Mouse (Mus musculus) cerebellum, adult 2 months (tissue): ENCODE measurements around the gene Klhl33. TPM values are rescaled to one million over a fixed set of nuclear protein-coding genes. Genes with fewer than 3 reads are reported as not detected.

Experiments used
- DNase-seq, 2 experiments: peaks; one replicate each; pipeline ENCODE4 v3.0.0; 2021
- H3K27ac ChIP-seq: fragments of 200-500 bp; 2 replicates; pipeline ENCODE4 v1.5.1; 2012; ENCODE audit warnings: low read length, control low read depth, inconsistent platforms; ENCODE audit not compliant: insufficient read depth
- H3K27me3 ChIP-seq: fragments of 200-500 bp; 2 replicates; pipeline ENCODE4 v1.6.1; 2012; ENCODE audit warnings: inconsistent platforms, mild to moderate bottlenecking, low read length, moderate library complexity; ENCODE audit not compliant: control insufficient read depth, insufficient read depth
- H3K4me1 ChIP-seq: fragments of 200-500 bp; 2 replicates; pipeline ENCODE4 v1.6.1; 2011; ENCODE audit warnings: low read length; ENCODE audit not compliant: control insufficient read depth, insufficient read depth
- H3K4me3 ChIP-seq: fragments of 200-500 bp; replicated peaks from 2 replicates; pipeline ENCODE3; 2011; ENCODE audit warnings: mild to moderate bottlenecking, low read depth, low read length, control low read depth; ENCODE audit not compliant: insufficient read depth
- CTCF ChIP-seq: fragments of 200-500 bp; IDR thresholded peaks from 2 replicates; pipeline ENCODE4 v1.5.1; 2011; ENCODE audit warnings: low read depth, mild to moderate bottlenecking, control low read depth, low read length, moderate library complexity, borderline replicate concordance; ENCODE audit not compliant: insufficient read depth
- POLR2A ChIP-seq: fragments of 200-500 bp; IDR thresholded peaks from 2 replicates; pipeline ENCODE4 v1.6.1; 2011; ENCODE audit warnings: low read length, control low read depth, borderline replicate concordance; ENCODE audit not compliant: insufficient read depth
- WGBS: fragments of 180-500 bp; shearing (Covaris S2); methylation state at CpG from one replicate; pipeline ENCODE4 v1.1.7; 2018; 5-methylcytosine and 5-hydroxymethylcytosine counted together
- polyA plus RNA-seq: library from polyadenylated mRNA; depleted of rRNA; stranded (reverse); fragments of >200 nt; gene quantifications from 2 replicates; pipeline ENCODE4 v1.2.3, GENCODE M21; 2012

Klhl33 gene
- polyA plus RNA-seq, 1 experiment: 34.1 TPM

- Histone ChIP-seq H3K4me1 (peaks cover 20% of the 10 kb centered on the region), H3K27ac (peak overlapping the region; percentile 91; the same call in 1 of the 2 replicates), H3K27me3 (no peaks in the 10 kb centered on the region), H3K4me3 (peak overlapping the region; percentile 76)
- TF ChIP-seq POLR2A (no peak), CTCF (no peak)
- DNase-seq: peak; percentile 13 to 36
Measured at GRCm38 (mm10) chr14:50895407-50895806, 1.9 kb downstream of the Klhl33 start.

- Histone ChIP-seq H3K4me1 (peaks cover 19% of the 10 kb centered on the region), H3K4me3 (no peak overlapping the region), H3K27me3 (no peaks in the 10 kb centered on the region), H3K27ac (no peak overlapping the region)
- TF ChIP-seq CTCF (no peak), POLR2A (no peak)
- peak in 1 of 2 experiments; percentile 36 for DNase-seq
- 55% methylated on average over 22 of the region's 22 CpGs for WGBS
Measured at GRCm38 (mm10) chr14:50892541-50893459, 4.5 kb downstream of the Klhl33 start.

GRCm38 (mm10) chr14:50892091-50892490, 5.2 kb downstream of the Klhl33 start:
- WGBS: 88% methylated on average over 7 of the region's 7 CpGs
- no peak for TF ChIP-seq POLR2A
- TF ChIP-seq CTCF: no peak
- DNase-seq: no peak
- Histone ChIP-seq H3K27ac (no peak overlapping the region), H3K4me1 (peaks cover 14% of the 10 kb centered on the region), H3K27me3 (no peaks in the 10 kb centered on the region), H3K4me3 (no peak overlapping the region)

- no peak for TF ChIP-seq CTCF
- no peak for TF ChIP-seq POLR2A
- no peak for DNase-seq
- 94% methylated on average over 8 of the region's 8 CpGs for WGBS
- peaks cover 14% of the 10 kb centered on the region for H3K4me1 ChIP-seq
- no peak overlapping the region for H3K27ac ChIP-seq
- H3K4me3 ChIP-seq: no peak overlapping the region
- no peaks in the 10 kb centered on the region for H3K27me3 ChIP-seq
Measured at GRCm38 (mm10) chr14:50891621-50892020, 5.7 kb downstream of the Klhl33 start.

- 86% methylated on average over 6 of the region's 6 CpGs for WGBS
- Histone ChIP-seq H3K27ac (no peak overlapping the region), H3K4me3 (no peak overlapping the region), H3K4me1 (no peaks in the 10 kb centered on the region), H3K27me3 (no peaks in the 10 kb centered on the region)
- TF ChIP-seq POLR2A (no peak), CTCF (no peak)
- no peak for DNase-seq
Measured at GRCm38 (mm10) chr14:50876236-50876950, 20.9 kb downstream of the Klhl33 start.

- no peak for DNase-seq
- Histone ChIP-seq H3K27me3 (no peaks in the 10 kb centered on the region), H3K27ac (no peak overlapping the region), H3K4me3 (no peak overlapping the region), H3K4me1 (no peaks in the 10 kb centered on the region)
- TF ChIP-seq CTCF (no peak), POLR2A (no peak)
- 78% methylated on average over 6 of the region's 6 CpGs for WGBS
Measured at GRCm38 (mm10) chr14:50875591-50876230, 21.6 kb downstream of the Klhl33 start.

GRCm38 (mm10) chr14:50875175-50875574, 22.1 kb downstream of the Klhl33 start:
- H3K4me1 ChIP-seq: no peaks in the 10 kb centered on the region
- H3K4me3 ChIP-seq: no peak overlapping the region
- no peak for DNase-seq
- TF ChIP-seq CTCF: no peak
- no peak for TF ChIP-seq POLR2A
- H3K27ac ChIP-seq: no peak overlapping the region
- H3K27me3 ChIP-seq: no peaks in the 10 kb centered on the region
- WGBS: 70% methylated on average over 3 of the region's 3 CpGs
